Mouse (Mus musculus) lung, postnatal 0 days (tissue): Measurements from ENCODE around the gene Mylk.

Experiments
- CTCF ChIP-seq: IDR thresholded peaks from 2 replicates; pipeline ENCODE4 v1.5.1; 2016; ENCODE audit warnings: antibody characterized with exemption, mild to moderate bottlenecking
- EP300 ChIP-seq: IDR thresholded peaks from 2 replicates; pipeline ENCODE4 v1.6.1; 2016; ENCODE audit warnings: antibody characterized with exemption, mild to moderate bottlenecking, control low read depth

GRCm38 (mm10) chr16:35036754-35037153 lies 291.7 kb downstream of the Mylk start:
- TF ChIP-seq CTCF (no peak), EP300 (no peak)
